Comparison of ENCODE assay signal across 21 mouse cellular contexts in genomic region chr11:71371871-71372270, GRCm38 (mm10).
DNase-seq lines count a peak whose midpoint lies in the region; ATAC-seq and TF ChIP-seq lines count a peak whose summit lies in the region.
"Had no signal": no experiment of that assay in that cellular context is flagged by ENCODE, and none has a peak within 500 bp of the region (broad histone marks: within the 10 kb centered on the region; RNA-seq: fewer than 3 reads in every experiment).

No protein-coding gene starts in this region.

- no peak for ATAC-seq in lung, embryonic 14.5 days (ENCODE audit: insufficient read depth)
- ATAC-seq: forebrain, embryonic 13.5 days; intestine, embryonic 15.5 days had no signal

- no peaks in the 10 kb centered on the region for H3K9me3 ChIP-seq in lung, embryonic 14.5 days (ENCODE audit: low read depth, low read length)
- H3K9me3 ChIP-seq: forebrain, embryonic 13.5 days; heart, embryonic 12.5 days; hindbrain, embryonic 13.5 days; intestine, embryonic 15.5 days; limb, embryonic 15.5 days; liver, embryonic 15.5 days; midbrain, embryonic 12.5 days; neural tube, embryonic 13.5 days had no signal

- no peak overlapping the region for H3K9ac ChIP-seq in lung, embryonic 14.5 days
- H3K9ac ChIP-seq: forebrain, embryonic 13.5 days; heart, embryonic 12.5 days; hindbrain, embryonic 13.5 days; intestine, embryonic 15.5 days; limb, embryonic 15.5 days; liver, embryonic 15.5 days; midbrain, embryonic 12.5 days; neural tube, embryonic 13.5 days had no signal

- H3K4me3 ChIP-seq in lung, embryonic 14.5 days (ENCODE audit: low read depth, low read length): no peak overlapping the region
- H3K4me3 ChIP-seq: forebrain, embryonic 13.5 days; heart, embryonic 12.5 days; hindbrain, embryonic 13.5 days; intestine, embryonic 15.5 days; limb, embryonic 15.5 days; liver, embryonic 15.5 days; midbrain, embryonic 12.5 days; neural tube, embryonic 13.5 days had no signal

- H3K4me1 ChIP-seq in lung, embryonic 14.5 days (ENCODE audit: insufficient read depth): no peaks in the 10 kb centered on the region
- H3K4me1 ChIP-seq: forebrain, embryonic 13.5 days; heart, embryonic 12.5 days; hindbrain, embryonic 13.5 days; intestine, embryonic 15.5 days; limb, embryonic 15.5 days; liver, embryonic 15.5 days; midbrain, embryonic 12.5 days; neural tube, embryonic 13.5 days had no signal

- 53% methylated on average over 5 of the region's 5 CpGs for WGBS in lung, embryonic 14.5 days

- no peak for TF ChIP-seq CTCF in lung, embryonic 14.5 days (IDR thresholded peaks at IDR 0.05; ENCODE audit: low read depth)

- H3K27ac ChIP-seq in lung, embryonic 14.5 days (ENCODE audit: low read depth): no peak overlapping the region
- H3K27ac ChIP-seq: forebrain, embryonic 13.5 days; hindbrain, embryonic 13.5 days; intestine, embryonic 15.5 days; limb, embryonic 15.5 days; liver, embryonic 15.5 days; midbrain, embryonic 12.5 days; neural tube, embryonic 13.5 days had no signal

- H3K27me3 ChIP-seq in lung, embryonic 14.5 days (ENCODE audit: insufficient read depth, low read length): no peaks in the 10 kb centered on the region
- H3K27me3 ChIP-seq: forebrain, embryonic 13.5 days; heart, embryonic 12.5 days; hindbrain, embryonic 13.5 days; intestine, embryonic 15.5 days; limb, embryonic 15.5 days; liver, embryonic 15.5 days; midbrain, embryonic 12.5 days; neural tube, embryonic 13.5 days had no signal

- H3K4me2 ChIP-seq in lung, embryonic 14.5 days: no peak overlapping the region
- H3K4me2 ChIP-seq: forebrain, embryonic 13.5 days; heart, embryonic 12.5 days; hindbrain, embryonic 13.5 days; intestine, embryonic 15.5 days; limb, embryonic 15.5 days; liver, embryonic 15.5 days; midbrain, embryonic 12.5 days; neural tube, embryonic 13.5 days had no signal

- no peaks in the 10 kb centered on the region for H3K36me3 ChIP-seq in lung, embryonic 14.5 days (ENCODE audit: insufficient read depth)
- H3K36me3 ChIP-seq: heart, embryonic 12.5 days; hindbrain, embryonic 13.5 days; intestine, embryonic 15.5 days; limb, embryonic 15.5 days; liver, embryonic 15.5 days; midbrain, embryonic 12.5 days; neural tube, embryonic 13.5 days had no signal

- peak; percentile 73 for DNase-seq in heart, adult 11 months
- no peak for DNase-seq in heart, adult 9 months (ENCODE audit: low spot score in 2 of 2)
- peak; percentile 1 for DNase-seq in lung, embryonic 14.5 days
- no peak for DNase-seq in lung, postnatal 25 days (ENCODE audit: low spot score)
- DNase-seq in Muller cell, postnatal 12 days (ENCODE audit: inconsistent ontology term): peak; percentile 46
- peak; percentile 23 for DNase-seq in adrenal gland, postnatal 25 days
- no peak for DNase-seq in cerebellum, postnatal 10 days
- no peak for DNase-seq in urinary bladder, adult 18-20 months (ENCODE audit: low spot score in 2 of 2)
- DNase-seq: cerebellum, adult 2 months; gastrocnemius, postnatal 14 days; heart, postnatal 14 days; layer of hippocampus, postnatal 36 days; thymus, postnatal 14 days had no signal

Comparison
In these comparisons a context has a peak if more than half of its experiments do, and no peak if none do; other contexts are left out.
1. DNase-seq: peak in heart, adult 11 months (single experiment), lung, embryonic 14.5 days (single experiment), Muller cell, postnatal 12 days (single experiment) and adrenal gland, postnatal 25 days (single experiment); none in heart, adult 9 months (0 of 2), lung, postnatal 25 days (single experiment), cerebellum, postnatal 10 days (0 of 2) and urinary bladder, adult 18-20 months (0 of 2).